Mouse (Mus musculus) liver, embryonic 11.5 days (tissue): Measurements from ENCODE around the gene Cpsf2. TPM values are rescaled to one million over a fixed set of nuclear protein-coding genes. Genes with fewer than 3 reads are reported as not detected.
A peak's percentile ranks its signal among the peaks of the same experiment; 100 is the strongest.
"Not testable (repeated sequence)": the region's sequence is repeated elsewhere in the genome, so short reads cannot be mapped to it uniquely, and the experiment has no call there.

ENCODE experiments used
- ATAC-seq: fragments of 200-750 bp; cut with Nextera tagmentation; replicated peaks from 2 replicates; pipeline ENCODE4 v1.8.0; 2017; ENCODE audit warnings: moderate number of reproducible peaks, mild to moderate bottlenecking, moderate TSS enrichment, moderate library complexity; ENCODE audit not compliant: low FRiP score
- DNase-seq: peaks from one replicate; pipeline ENCODE4 v3.0.0-alpha.2; 2017; ENCODE audit warnings: low spot score
- H3K27ac ChIP-seq: fragments of 300-500 bp; sonication (generic); 2 replicates; pipeline ENCODE4 v1.5.1; 2014; ENCODE audit warnings: mild to moderate bottlenecking, low read depth, low read length, control low read depth
- H3K27me3 ChIP-seq: fragments of 300-500 bp; sonication (generic); replicated peaks from 2 replicates; pipeline ENCODE4 v1.6.1; 2014; ENCODE audit warnings: low read length, mixed read lengths; ENCODE audit not compliant: control insufficient read depth, insufficient read depth
- H3K36me3 ChIP-seq: fragments of 300-500 bp; sonication (generic); 2 replicates; pipeline ENCODE4 v1.6.1; 2014; ENCODE audit warnings: mild to moderate bottlenecking, low read length, moderate library complexity, mixed read lengths; ENCODE audit not compliant: control insufficient read depth, insufficient read depth
- H3K4me1 ChIP-seq: fragments of 300-500 bp; sonication (generic); replicated peaks from 2 replicates; pipeline ENCODE4 v1.6.1; 2014; ENCODE audit warnings: low read length, mixed read lengths; ENCODE audit not compliant: control insufficient read depth, insufficient read depth
- H3K4me2 ChIP-seq: fragments of 300-500 bp; sonication (generic); 2 replicates; pipeline ENCODE4 v1.6.1; 2014; ENCODE audit warnings: mild to moderate bottlenecking, control low read depth, moderate library complexity
- H3K4me3 ChIP-seq: fragments of 300-500 bp; sonication (generic); 2 replicates; pipeline ENCODE4 v1.5.1; 2014; ENCODE audit warnings: low read depth, low read length, control low read depth
- H3K9ac ChIP-seq: fragments of 300-500 bp; sonication (generic); 2 replicates; pipeline ENCODE4 v1.6.1; 2014; ENCODE audit warnings: low read depth, low read length, control low read depth
- H3K9me3 ChIP-seq: fragments of 300-500 bp; sonication (generic); 2 replicates; pipeline ENCODE4 v1.6.1; 2016; ENCODE audit warnings: low read length, inconsistent platforms, mixed read lengths; ENCODE audit not compliant: control insufficient read depth
- WGBS: fragments of 180-500 bp; shearing (Covaris S2); extraction: QIAGEN DNeasy Blood & Tissue Kit; methylation state at CpG from one replicate; pipeline ENCODE4 v1.1.7; 2014; 5-methylcytosine and 5-hydroxymethylcytosine counted together
- polyA plus RNA-seq: library from polyadenylated mRNA; unstranded; fragments of >200 nt; fragmentation: Nextera tagmentation; extraction: Ambion mirVana; gene quantifications from 2 replicates; pipeline ENCODE4 v1.2.1, GENCODE M21; 2014

Gene Cpsf2
- polyA plus RNA-seq: 46.9 and 48.8 TPM in 2 replicates

GRCm38 (mm10) chr12:101975601-101976571 lies at the start of gene Cpsf2:
Gene Cpsf2 (plus strand): TSS chr12:101975988.
- Histone ChIP-seq H3K4me2 (peak within 1 kb of the TSS; percentile 68), H3K27me3 (no peaks in the 10 kb centered on the region), H3K27ac (peak within 1 kb of the TSS; percentile 86), H3K9me3 (no peaks in the 10 kb centered on the region), H3K4me3 (peak within 1 kb of the TSS; percentile 89), H3K4me1 (peaks cover 30% of the 10 kb centered on the region), H3K36me3 (no peaks in the 10 kb centered on the region), H3K9ac (peak within 1 kb of the TSS; percentile 91)
- ATAC-seq: peak; percentile 88
- under 1% methylated on average over 77 of the region's 77 CpGs for WGBS
- DNase-seq: peak; percentile 92

DNA sequence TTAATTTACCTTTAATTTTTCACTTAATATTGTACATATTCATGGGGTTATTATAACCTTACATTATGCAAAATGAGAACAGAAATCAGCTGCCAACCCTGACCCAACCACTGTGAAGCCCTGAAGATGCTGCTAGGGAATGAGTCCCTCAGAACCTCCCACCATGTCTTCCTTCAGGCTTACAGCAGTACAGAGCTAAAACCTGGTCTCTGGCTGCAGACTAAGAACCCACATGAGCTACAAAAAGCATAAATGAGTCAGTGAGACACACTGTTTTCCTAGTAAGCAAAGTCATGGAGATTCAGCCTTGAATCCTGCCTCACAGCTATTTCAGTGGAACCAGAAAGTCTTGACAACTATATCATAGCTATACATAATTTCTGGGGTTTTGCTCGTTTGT lies 47.4 kb upstream of the Cpsf2 start:
- 68% methylated on average over 1 of the region's 1 CpGs for WGBS
- no peak overlapping the region for H3K27ac ChIP-seq
- H3K36me3 ChIP-seq: peaks cover 19% of the 10 kb centered on the region
- no peak overlapping the region for H3K4me3 ChIP-seq
- no peaks in the 10 kb centered on the region for H3K27me3 ChIP-seq
- no peaks in the 10 kb centered on the region for H3K4me1 ChIP-seq
- no peaks in the 10 kb centered on the region for H3K9me3 ChIP-seq
- H3K9ac ChIP-seq: no peak overlapping the region
- H3K4me2 ChIP-seq: no peak overlapping the region
- DNase-seq (no peak), ATAC-seq (no peak)

GRCm38 (mm10) chr12:101935223-101935622 lies 40.6 kb upstream of the Cpsf2 start:
- Histone ChIP-seq H3K4me3 (no peak overlapping the region), H3K36me3 (peaks cover 24% of the 10 kb centered on the region), H3K27me3 (no peaks in the 10 kb centered on the region), H3K4me1 (no peaks in the 10 kb centered on the region), H3K4me2 (no peak overlapping the region), H3K9me3 (no peaks in the 10 kb centered on the region), H3K9ac (no peak overlapping the region), H3K27ac (no peak overlapping the region)
- WGBS: 95% methylated on average over 3 of the region's 3 CpGs
- ATAC-seq (no peak), DNase-seq (no peak)

GRCm38 (mm10) chr12:101937572-101937971 lies 38.2 kb upstream of the Cpsf2 start:
- Histone ChIP-seq H3K4me3 (no peak overlapping the region), H3K27me3 (no peaks in the 10 kb centered on the region), H3K4me2 (no peak overlapping the region), H3K27ac (no peak overlapping the region), H3K36me3 (peaks cover 31% of the 10 kb centered on the region), H3K9me3 (no peaks in the 10 kb centered on the region), H3K4me1 (no peaks in the 10 kb centered on the region), H3K9ac (no peak overlapping the region)
- DNase-seq: no peak
- WGBS: 86% methylated on average over 7 of the region's 7 CpGs
- no peak for ATAC-seq

DNA sequence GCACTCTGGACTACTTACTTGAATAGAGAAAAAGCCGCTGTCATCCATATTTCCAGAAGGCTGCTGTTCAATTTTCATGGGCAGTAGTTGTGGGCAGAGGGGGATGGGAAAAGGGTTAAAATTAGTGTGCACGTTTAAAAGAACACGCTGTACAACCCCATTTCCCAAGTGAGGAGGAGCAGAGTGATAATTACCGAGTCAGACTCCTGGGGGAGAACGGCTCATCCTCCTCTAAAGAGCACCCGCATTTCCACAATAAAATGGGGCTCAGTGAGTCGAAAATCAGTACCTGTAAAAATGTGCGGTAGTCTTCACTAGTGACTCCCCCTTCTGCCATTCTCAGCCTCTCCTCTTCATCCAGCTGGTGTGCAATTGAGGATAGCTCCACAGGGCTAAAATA lies 27.8 kb upstream of the Cpsf2 start:
- WGBS: 91% methylated on average over 8 of the region's 8 CpGs
- H3K4me1 ChIP-seq: no peaks in the 10 kb centered on the region
- no peaks in the 10 kb centered on the region for H3K9me3 ChIP-seq
- ATAC-seq (no peak), DNase-seq (no peak)
- no peak overlapping the region for H3K4me3 ChIP-seq
- no peak overlapping the region for H3K4me2 ChIP-seq
- peaks cover 24% of the 10 kb centered on the region for H3K36me3 ChIP-seq
- no peaks in the 10 kb centered on the region for H3K27me3 ChIP-seq
- no peak overlapping the region for H3K27ac ChIP-seq
- H3K9ac ChIP-seq: no peak overlapping the region

DNA sequence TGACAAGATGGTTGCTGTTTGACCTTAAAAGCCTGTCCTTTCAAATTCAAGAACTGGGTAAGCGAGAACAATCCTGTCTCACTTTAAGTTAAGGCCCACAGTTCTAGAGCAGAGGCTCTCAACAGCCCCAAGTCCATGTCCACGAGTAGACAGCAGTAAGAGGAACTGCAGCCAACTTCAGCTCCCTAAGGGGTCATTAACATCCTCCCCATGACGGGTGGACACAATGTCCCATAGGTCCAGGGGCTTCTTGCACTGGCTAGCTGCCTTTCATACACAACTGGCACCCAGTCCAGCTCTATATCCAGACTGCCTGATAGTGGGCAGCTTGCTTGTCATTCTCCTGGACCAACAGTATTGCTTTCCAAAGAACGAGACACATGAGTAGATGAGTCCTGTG lies 27.0 kb upstream of the Cpsf2 start:
- 78% methylated on average over 4 of the region's 4 CpGs for WGBS
- no peak for DNase-seq
- Histone ChIP-seq H3K4me3 (no peak overlapping the region), H3K9me3 (no peaks in the 10 kb centered on the region), H3K9ac (no peak overlapping the region), H3K27ac (no peak overlapping the region), H3K4me1 (no peaks in the 10 kb centered on the region), H3K4me2 (no peak overlapping the region), H3K27me3 (no peaks in the 10 kb centered on the region), H3K36me3 (peaks cover 22% of the 10 kb centered on the region)
- ATAC-seq: no peak

DNA sequence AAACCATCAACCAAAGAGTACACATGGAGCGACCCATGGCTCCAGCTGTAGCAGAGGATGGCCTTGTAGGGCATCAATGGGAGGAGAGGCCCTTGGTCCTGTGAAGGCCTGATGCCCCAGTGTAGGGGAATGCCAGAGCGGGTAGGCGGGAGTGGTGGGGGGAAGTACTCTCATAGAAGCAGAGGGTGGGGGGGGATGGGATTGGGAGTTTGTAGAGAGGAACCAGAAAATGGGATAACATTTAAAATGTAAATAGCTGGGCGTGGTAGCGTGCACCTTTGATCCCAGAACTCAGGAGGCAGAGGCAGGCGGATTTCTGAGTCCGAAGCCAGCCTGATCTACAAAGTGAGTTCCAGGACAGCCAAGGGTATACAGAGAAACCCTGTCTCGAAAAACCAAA lies 20.0 kb upstream of the Cpsf2 start:
- not testable (repeated sequence) for DNase-seq, H3K36me3 ChIP-seq, H3K4me1 ChIP-seq, ATAC-seq, H3K27ac ChIP-seq, H3K9ac ChIP-seq, H3K4me2 ChIP-seq, H3K27me3 ChIP-seq, H3K9me3 ChIP-seq, H3K4me3 ChIP-seq
- 89% methylated on average over 8 of the region's 8 CpGs for WGBS

DNA sequence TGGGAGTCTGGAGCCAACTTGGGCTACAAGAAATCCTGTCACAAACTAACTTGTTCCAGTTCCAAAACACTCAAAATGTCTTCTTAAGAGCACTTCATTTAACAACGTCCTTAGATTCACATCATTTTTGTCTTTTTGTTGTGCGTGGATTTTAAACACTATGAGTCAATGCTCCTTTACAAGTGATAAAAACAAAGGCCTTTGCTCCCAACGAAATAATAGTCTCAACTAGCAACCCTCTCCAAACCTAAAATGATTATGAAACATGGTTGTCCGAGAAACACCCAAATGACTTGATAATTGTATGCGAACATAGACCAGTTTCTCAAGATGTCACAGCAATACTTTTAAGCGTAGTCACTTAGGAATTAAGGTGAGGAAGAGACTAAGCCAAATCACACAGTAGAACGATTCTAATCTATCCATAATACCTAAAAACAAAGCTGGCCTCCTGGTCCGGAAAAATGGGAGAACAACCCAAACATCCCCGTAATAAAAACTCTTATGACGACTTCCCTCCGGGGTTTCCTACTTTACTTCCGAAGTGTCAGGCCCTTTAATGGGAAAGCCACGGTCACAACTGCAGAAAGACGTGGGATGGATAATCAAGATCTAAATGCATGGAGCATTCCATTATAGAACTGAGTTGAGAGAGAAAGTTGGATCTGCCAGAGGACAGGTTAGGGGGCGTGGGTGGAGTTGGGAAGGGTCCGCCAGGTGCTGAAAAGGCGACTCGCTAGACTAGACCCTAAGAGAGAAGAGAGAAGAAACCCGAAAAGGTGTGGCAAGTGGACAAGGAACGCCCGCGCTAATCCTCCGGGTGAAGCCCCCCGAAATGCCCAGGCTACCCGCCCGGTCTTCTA lies 18.5 kb upstream of the Cpsf2 start:
- H3K4me1 ChIP-seq: no peaks in the 10 kb centered on the region
- 9% methylated on average over 26 of the region's 26 CpGs for WGBS
- peak overlapping the region; percentile 93 for H3K9ac ChIP-seq
- no peaks in the 10 kb centered on the region for H3K9me3 ChIP-seq
- no peaks in the 10 kb centered on the region for H3K36me3 ChIP-seq
- H3K27me3 ChIP-seq: no peaks in the 10 kb centered on the region
- peak; percentile 42; the same call in 1 of the 2 replicates for ATAC-seq
- peak overlapping the region; percentile 76 for H3K4me2 ChIP-seq
- peak overlapping the region; percentile 88 for H3K4me3 ChIP-seq
- no peak for DNase-seq
- H3K27ac ChIP-seq: peak overlapping the region; percentile 75; the same call in 1 of the 2 replicates
